Mouse (Mus musculus): ENCODE measurements at regions not wholly inside any gene's neighbourhood (a gene's known extent, or its start where the extent isn't known, plus 50 kb on each side); places are given as distances from the start of the nearest gene placed in this dataset.

DNA sequence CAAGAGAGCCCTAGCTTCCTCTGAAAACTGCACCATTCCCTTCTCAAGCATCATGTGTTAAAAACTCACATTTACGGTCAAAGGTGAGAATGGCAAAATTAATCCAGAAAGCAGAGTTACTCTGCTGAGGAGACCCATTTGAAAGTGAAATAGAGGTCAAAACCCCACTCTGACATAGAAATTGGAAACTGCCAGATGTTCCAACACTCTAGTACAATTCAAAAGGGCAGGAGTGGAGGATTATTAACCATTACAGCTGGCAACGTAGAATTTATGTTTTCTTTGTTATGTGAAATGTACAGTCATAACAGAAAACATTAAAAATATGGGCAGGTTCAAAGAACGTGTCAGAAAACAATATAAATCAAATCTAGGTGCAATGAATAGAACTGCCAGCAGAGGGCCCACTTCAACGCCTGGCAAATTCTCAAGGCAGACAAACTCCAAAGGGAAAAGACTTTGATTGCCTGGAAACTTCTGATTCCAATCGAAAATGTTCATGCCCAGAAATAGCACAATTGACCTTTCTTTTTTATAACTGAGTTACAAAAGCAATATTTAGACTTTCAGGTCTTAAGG is 54.2 kb upstream of the Rfpl4b start:
- peak; percentile 18 to 74 for DNase-seq (ENCODE audit: low spot score in 2 of 2)

DNA sequence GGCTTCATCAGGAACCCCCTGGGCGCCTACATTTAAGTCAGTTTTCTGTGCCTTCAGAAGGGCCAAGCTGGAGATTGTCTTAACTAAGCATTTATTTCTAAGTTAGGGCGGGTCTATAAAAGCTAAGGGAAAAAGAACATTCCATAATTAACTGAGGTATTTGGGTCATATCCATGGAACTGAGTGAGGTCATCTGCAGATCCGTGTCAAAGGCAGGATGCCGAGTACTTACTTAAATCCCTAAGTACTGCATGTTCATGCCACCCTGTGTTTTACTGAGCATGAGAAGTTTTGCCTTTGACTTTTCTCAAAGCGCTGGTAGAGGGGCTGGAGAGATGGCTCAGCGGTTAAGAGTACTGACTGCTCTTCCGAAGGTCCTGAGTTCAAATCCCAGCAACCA is 57.7 kb upstream of the Rfpl4b start:
- no peak for DNase-seq (ENCODE audit: low spot score in 2 of 2)

DNA sequence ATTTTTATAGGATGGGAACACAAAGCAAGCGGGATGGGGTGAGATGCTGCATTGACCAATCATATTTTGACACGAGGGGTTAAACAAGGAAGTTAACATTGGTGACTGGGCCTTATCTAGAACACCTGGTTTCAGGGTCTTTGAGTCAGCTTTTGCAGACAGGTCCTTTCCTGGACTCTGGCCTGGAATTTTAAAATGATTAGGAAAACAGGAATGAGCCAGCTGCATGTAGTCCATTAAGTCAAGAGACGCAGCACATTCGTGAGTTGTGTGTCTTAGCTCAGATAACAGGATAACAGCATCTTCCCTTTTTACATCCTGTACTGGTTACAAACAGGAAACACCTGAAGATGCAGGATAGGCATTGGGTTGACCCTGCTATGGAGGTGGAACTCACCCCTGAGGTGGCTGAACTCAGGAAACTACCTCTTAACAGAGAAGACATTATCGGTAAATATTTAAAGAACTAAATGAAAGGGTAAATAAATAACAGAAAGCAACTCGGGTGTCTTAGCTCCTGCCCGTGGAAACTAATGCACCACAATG is 59.1 kb upstream of the Rfpl4b start:
- no peak for DNase-seq (ENCODE audit: low spot score in 2 of 2)

DNA sequence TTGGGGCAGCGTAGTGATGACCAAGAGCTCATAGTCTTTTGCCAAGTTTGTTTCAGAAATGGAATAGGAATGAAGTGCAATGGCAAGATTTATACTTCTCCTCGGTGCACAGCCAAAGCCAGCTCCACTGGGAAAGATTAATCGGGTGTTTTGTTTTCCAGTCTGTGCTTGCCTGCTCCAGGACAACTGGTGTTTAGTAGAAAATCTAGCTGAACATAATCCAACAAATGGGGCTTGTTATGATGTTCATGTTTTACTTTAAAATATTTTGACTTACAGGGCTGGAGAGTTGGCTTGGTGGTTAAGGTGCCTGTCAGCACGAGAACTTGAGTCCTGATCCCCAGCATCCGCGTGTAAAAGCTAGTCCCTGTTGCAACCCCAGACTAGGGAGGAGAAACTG is 60.6 kb upstream of the Rfpl4b start:
- DNase-seq (ENCODE audit: low spot score in 2 of 2) = no peak

DNA sequence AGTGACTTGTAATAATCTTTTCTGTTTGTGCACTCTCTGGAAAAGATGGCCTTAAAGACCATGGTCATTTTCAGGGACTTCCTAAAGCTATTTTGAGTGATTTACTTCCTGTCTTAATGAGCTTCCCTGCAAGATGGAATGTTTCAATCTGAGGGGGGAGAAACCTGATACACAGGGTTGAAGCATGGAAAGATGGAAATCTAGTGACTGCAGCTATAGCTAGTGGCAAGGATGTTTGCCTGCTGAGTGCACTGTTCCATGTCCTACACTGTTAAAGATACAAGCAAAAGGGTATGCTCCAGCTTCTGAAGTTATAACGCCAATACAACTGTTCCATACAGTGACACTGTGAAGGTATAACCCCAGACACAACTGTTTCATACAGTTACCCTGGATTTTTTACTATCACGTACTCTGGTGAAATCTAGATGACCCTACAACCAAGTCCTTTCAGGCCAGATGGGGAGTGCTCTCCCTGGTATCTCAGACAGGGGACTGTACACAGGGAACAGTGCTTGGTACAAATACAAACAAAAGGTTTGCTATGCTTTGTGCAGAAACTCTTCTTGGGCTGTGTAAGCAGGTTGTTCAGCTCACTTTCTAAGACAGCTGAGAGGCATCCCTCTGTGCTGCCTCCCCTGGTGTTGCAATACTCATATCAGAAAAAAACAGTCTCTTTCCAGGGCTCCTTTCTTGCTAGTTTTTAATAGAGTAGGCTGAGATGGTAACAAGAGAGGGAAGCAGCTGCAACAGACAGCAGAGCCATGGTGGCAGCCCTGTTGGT is 62.4 kb upstream of the Rfpl4b start:
- DNase-seq (ENCODE audit: low spot score in 2 of 2) = no peak

DNA sequence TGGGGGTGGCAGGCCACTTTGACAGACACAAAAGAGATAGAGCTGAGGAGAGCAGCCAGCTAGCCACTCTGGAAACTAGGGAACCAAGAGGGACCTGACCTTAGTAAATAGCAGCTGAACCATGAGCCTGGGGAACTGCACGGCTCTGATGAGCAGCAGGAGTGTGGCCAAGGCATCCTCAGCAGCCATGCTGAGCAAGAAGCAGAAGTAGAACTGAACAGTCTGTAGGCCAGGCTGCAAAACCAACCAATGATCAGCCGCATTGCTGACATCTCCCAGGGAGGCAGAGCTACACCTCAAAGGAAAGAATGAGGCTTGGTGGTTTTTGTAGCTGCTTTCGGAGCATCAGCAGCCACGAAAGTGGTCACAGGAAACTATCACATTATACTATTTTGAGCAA is 63.1 kb upstream of the Rfpl4b start:
- no peak for DNase-seq (ENCODE audit: low spot score in 2 of 2)

DNA sequence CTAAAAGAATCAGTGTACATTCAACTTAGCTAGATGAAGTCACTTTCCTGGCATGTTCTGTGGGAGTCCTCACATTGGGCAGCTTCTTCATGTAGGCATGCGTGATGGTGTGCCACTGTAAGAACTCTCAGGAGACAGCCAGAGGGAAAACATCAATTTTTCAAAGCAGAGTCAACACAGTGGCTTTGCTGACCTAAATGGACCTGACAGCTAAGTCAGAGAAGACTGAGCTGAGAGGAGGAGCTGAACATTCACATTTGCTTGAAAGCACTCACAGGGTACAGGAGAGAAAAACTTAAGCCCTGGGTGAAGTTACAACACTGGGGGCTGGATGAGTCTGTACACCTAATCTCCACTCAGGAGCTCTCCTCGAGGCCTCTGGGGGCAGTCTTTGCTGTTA is 64.9 kb upstream of the Rfpl4b start:
- no peak for DNase-seq (ENCODE audit: low spot score in 2 of 2)

DNA sequence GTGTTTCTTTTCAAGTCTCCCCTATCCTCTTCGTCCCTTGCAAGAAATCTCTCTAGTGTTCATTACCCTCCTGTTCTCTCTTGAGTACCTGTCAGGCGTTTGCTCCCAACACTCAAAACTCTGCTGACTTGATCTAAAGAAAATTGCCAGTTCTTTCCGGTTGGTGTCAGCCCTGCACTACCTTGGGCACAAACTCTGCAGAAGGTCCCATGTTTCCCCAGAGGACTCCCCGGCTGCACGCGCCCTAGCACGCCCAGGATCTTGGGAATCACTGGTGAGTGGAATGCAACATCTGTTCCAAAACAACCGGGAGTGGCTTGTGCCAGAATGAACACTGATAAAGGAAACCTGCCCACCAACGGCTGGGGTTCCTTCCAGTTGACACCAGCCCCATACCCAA is 66.3 kb upstream of the Rfpl4b start:
- no peak for DNase-seq (ENCODE audit: low spot score in 2 of 2)

DNA sequence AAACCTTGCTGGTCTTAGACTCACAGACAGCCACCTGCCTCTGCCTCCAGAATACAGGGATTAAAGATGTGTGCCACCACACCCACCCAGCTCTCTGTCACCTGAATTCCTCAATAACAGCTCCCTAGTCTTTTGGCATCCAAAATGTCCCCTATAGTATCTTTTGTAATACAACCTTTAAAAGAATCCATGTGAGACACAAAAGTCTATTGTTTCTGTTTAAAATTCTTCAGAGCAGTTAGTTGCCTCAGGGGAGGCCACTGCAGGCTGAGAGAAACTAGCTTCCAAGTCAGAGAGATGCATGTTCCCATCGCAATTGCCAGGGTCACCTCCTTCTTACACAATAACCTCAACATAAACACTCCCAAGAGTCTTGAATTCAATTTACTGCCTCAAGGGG is 70.6 kb upstream of the Lama4 start:
- DNase-seq (ENCODE audit: low spot score in 2 of 2) = no peak

DNA sequence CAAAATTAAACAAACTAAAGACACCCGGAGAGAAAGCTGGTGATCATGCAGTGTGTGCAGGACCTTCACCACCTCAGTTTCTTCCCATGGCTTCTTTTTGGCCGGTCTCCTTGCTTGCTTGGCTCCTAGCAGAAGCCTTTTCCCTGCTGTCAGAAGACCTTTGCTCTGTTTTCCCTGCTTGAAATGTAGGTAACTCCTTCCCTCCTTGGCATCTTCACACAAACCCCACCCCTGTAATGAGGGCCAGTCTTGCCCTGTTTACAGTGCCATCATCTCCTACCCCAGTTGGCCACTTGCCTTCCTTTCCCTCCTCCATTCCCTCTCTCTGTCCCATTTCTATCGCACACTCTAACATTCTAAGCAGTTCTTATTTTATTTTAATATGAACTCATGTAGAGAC is 69.7 kb upstream of the Lama4 start:
- no peak for DNase-seq (ENCODE audit: low spot score in 2 of 2)

DNA sequence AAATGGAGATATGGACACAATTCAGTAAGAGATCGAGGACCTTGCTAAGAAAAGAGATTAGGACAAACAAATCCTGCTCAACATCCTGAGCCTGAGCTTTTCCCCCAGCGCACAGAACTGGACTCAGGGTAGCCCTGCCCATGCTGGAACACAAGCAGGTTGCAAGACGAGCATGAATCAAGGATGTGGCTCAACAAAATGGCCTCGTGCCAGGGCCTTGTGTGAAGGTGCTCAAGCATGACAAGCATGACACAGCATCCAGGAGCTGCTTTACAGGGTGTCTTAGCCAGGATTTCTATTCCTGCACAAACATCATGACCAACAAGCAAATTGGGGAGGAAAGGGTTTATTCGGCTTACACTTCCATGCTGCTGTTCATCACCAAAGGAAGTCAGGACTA is 67.7 kb upstream of the Lama4 start:
- no peak for DNase-seq (ENCODE audit: low spot score in 2 of 2)

DNA sequence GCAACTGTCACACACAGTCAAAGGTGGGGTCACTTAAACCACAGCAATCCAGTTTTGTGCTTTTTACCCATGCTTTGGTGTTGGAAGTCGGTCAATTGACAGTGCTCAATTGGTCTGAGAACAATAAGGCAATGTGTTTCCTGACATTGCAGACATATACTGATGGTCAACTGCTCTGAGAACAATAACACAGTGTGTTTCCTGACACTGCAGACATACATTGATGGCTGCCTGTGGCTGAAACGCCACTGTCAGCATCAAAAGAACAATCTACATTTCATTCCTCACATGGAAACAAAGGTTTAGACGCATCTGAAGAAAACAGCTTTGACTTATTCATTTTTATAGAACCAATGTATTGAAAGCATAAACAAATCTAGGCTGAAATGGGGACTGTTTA is 59.2 kb upstream of the Lama4 start:
- DNase-seq (ENCODE audit: low spot score in 2 of 2) = no peak

DNA sequence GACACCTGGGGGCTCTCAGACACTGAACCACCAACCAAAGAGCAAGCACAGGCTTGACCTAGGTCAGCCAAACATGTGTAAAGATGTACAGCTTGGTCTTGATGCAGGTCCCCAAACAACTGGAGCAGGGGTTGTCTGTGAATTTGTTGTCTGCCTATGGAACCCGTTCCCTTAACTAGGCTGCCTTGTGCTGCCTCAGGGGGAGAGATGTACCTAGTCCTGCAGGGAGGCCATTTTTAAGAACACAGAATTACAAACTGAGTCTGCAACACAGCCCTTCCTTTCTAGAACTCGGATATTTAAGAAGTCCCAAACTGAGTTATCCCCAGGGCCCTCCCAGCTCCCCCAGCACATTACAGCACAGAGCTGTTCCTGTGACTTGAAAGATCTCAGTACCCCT is 57.5 kb upstream of the Lama4 start:
- DNase-seq (ENCODE audit: low spot score in 2 of 2) = no peak

DNA sequence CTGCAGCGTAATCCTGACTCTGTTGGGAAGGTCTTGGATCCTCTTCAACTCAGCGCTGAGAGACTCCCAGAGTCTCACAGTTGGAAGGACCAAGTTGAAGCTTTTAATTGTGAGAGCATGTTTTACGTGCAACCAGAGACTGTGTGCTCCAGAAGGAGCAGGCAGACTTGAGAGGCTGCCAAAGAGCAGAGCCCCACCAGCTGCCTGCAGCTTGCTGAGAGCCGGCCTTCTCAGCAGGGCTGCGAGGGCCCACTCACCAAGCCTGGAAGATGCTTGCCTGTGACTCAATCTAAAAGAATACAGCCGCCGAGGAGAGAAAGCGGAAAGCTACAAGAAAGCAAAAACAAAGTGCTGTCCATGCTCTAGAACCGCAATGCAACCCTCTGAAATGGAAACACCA is 57.0 kb upstream of the Lama4 start:
- peak; percentile 64 to 78 for DNase-seq (ENCODE audit: low spot score in 2 of 2)

DNA sequence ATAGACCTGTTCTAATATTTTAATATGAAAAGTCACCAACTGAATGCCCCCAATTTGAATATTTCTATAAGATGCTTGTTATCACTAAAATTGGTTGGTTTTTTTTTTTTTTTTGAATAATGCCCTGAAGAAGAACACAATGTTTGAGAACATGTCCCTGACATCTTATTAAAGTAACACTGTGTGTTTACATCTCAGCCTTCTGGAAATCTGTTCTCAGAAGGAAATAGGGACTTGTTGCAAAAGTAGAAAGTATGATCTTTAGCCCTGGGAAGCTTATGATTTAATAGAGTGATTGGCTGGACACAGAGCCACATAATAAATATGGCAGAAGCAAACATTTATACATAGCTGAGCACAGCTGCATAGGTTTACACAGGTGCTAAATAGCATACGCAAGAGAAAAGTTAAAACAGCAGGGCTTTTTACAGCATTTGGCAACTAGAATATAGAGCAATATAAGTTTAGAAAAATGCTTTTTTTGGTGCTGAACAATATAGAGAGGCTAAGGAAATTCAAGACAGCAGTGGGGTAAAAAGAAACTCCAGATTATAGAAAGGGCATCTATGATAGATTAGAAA is 56.1 kb upstream of the Lama4 start:
- no peak for DNase-seq (ENCODE audit: low spot score in 2 of 2)

DNA sequence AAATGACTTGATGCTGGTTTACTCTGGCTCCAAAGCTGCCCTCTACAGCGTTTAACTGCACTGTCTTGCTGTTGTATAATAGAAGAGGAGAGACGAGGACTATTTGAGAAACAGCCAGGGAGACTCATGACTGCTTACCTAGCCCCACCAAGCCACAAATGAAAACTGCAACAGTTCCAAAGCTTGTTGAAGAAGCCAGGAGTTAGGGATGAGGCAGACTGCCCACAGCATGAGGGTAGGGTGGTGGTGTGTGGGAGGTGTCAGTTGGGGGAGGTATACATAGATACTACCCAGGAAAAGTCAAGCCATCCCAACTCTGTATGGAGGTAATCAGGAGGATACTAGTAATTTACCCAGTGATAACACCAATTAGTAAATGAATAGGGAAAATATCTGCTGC is 55.5 kb upstream of the Lama4 start:
- DNase-seq (ENCODE audit: low spot score in 2 of 2) = no peak

DNA sequence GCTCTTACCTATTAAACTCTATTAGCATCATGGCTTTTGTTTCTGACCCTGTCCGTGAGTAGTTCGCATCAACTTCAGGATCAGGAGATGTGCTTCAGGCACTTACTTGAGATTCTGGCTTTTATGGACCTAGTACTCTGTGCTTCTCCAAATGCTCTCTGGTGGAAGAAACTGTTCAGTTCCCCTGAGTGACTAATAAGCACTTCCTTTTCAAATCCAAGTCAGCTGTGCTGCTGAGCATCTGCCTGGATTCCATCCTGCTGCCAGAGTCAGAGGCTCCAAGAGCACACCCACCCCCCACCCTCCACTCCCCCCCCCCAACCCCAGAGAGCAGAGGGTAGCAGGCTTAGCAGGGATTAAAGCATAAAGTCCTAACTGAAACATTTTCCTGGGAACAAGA is 52.3 kb upstream of the Lama4 start:
- no peak for DNase-seq (ENCODE audit: low spot score in 2 of 2)

All from layer of hippocampus, adult 18-20 months (tissue).